Mouse (Mus musculus) stomach, adult 2 months (tissue): ENCODE results near the gene Mark1. TPM values are rescaled to one million over a fixed set of nuclear protein-coding genes. Genes with fewer than 3 reads are reported as not detected.

Experiments used
- polyA plus RNA-seq: library from polyadenylated mRNA; depleted of rRNA; stranded (reverse); fragments of >200 nt; gene quantifications from 2 replicates; pipeline ENCODE4 v1.2.3, GENCODE M21; 2012; rRNA removed

The Mark1 gene
- polyA plus RNA-seq: 2.0 and 2.1 TPM in 2 replicates

GRCm38 (mm10) chr1:184999071-184999750 is at the start of gene Mark1:
Mark1 (minus strand) TSS chr1:184999570.

GRCm38 (mm10) chr1:184882281-184883268 is 116.8 kb downstream of the Mark1 start, which contains the start of gene C130074G19Rik:
C130074G19Rik (minus strand) TSS chr1:184883218.

Other genes with a start within 250 kb of the Mark1 start
- 0.11 and 0.43 TPM in 2 replicates for gene Marc1, start 188.3 kb downstream of the Mark1 start, polyA plus RNA-seq
- gene Marc2, start 153.1 kb downstream of the Mark1 start, polyA plus RNA-seq: 21.1 and 42.0 TPM in 2 replicates
- 2.1 and 2.3 TPM in 2 replicates for gene C130074G19Rik, start 116.4 kb downstream of the Mark1 start, polyA plus RNA-seq
- 6.9 and 9.6 TPM in 2 replicates for gene Rab3gap2, start 204.5 kb upstream of the Mark1 start, polyA plus RNA-seq